Mouse (Mus musculus) ES-Bruce4 (cell line): ENCODE results near the gene Zbtb7a. TPM values are rescaled to one million over a fixed set of nuclear protein-coding genes. Genes with fewer than 3 reads are reported as not detected.

Source experiments
- H3K27ac ChIP-seq: 2 replicates; pipeline ENCODE4 v1.5.1; 2012; ENCODE audit warnings: low read length, inconsistent platforms; ENCODE audit not compliant: insufficient read depth
- H3K27me3 ChIP-seq: 2 replicates; pipeline ENCODE4 v1.6.1; 2012; ENCODE audit warnings: mild to moderate bottlenecking, low read length, inconsistent platforms; ENCODE audit not compliant: control insufficient read depth, poor library complexity, insufficient read depth, severe bottlenecking
- H3K36me3 ChIP-seq: 2 replicates; pipeline ENCODE4 v1.6.1; 2012; ENCODE audit warnings: inconsistent platforms, mild to moderate bottlenecking, low read length, moderate library complexity; ENCODE audit not compliant: control insufficient read depth, poor library complexity, insufficient read depth, severe bottlenecking
- H3K4me1 ChIP-seq: one replicate; pipeline ENCODE4 v1.8.1; 2011; ENCODE audit warnings: low read length; ENCODE audit not compliant: control insufficient read depth, insufficient read depth
- H3K4me3 ChIP-seq: 2 replicates; pipeline ENCODE4 v1.5.1; 2011; ENCODE audit warnings: low read depth, mild to moderate bottlenecking, low read length
- H3K9ac ChIP-seq: 2 replicates; pipeline ENCODE4 v1.6.1; 2012; ENCODE audit warnings: low read depth, mild to moderate bottlenecking, inconsistent platforms; ENCODE audit not compliant: poor library complexity, severe bottlenecking
- H3K9me3 ChIP-seq: replicated peaks from 2 replicates; pipeline ENCODE4 v1.6.1; 2012; ENCODE audit warnings: mild to moderate bottlenecking, low read length, inconsistent platforms; ENCODE audit not compliant: control insufficient read depth, poor library complexity, insufficient read depth, severe bottlenecking
- CTCF ChIP-seq: IDR thresholded peaks from one replicate; pipeline ENCODE4 v1.8.1; 2011; ENCODE audit warnings: low read depth, low read length
- EP300 ChIP-seq: IDR thresholded peaks from 2 replicates; pipeline ENCODE4 v1.6.1; 2011; ENCODE audit warnings: low read depth, low read length; ENCODE audit not compliant: insufficient read depth
- POLR2A ChIP-seq: IDR thresholded peaks from one replicate; pipeline ENCODE4 v1.8.1; 2011; ENCODE audit warnings: low read length; ENCODE audit not compliant: insufficient read depth
- polyA plus RNA-seq: library from polyadenylated mRNA; stranded (reverse); fragments of >200 nt; gene quantifications from 2 replicates; pipeline ENCODE4 v1.2.4, GENCODE M21; 2011; ENCODE audit warnings: low read depth; ENCODE audit not compliant: missing spikeins, insufficient read depth, insufficient read length

Gene Zbtb7a
- polyA plus RNA-seq, 1 experiment = 12.6 TPM

DNA sequence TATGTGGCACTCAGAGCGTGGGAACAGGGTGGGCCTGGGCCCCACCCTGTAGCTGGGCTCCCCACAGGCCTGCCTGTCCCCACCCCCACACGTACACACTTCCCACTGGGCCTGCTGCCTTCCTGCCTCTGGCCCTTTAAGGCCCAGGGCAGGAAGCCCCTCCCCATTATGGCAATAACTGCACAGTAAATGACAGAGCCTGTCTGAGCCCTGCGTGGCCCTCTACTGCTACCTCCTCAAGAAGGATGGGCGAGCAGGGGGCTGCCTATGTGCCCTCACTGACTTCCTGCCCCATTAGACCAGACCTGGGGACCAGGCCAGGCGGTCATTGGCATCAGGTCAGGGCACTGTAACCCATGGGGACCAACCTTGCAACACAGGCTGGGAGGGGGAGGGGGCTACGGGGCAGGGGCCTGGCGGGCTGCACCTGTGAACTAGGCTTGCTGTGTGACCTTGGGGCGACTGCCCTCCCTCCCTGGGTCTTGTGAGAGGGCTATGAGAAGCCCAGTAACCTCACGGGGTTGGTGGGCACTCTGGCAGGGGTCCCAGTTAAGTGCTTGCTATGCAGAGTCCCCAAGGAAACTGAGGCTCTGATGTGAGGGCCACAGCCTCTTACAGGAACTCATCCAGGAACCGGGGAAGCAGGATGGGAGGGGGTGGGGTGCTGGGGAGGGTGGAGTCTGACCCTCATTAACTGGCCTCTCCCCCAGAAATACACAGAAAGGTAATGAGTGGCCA lies 5.9 kb downstream of the Zbtb7a start:
- no peaks in the 10 kb centered on the region for H3K9me3 ChIP-seq
- H3K27ac ChIP-seq = peak overlapping the region; percentile 89
- peak overlapping the region; percentile 95 for H3K4me3 ChIP-seq
- no peaks in the 10 kb centered on the region for H3K27me3 ChIP-seq
- TF ChIP-seq EP300 (peak; percentile 50; the same call in 1 of the 2 replicates), POLR2A (no peak)
- peak overlapping the region; percentile 97 for H3K9ac ChIP-seq
- peaks cover 2% of the 10 kb centered on the region for H3K4me1 ChIP-seq
- H3K36me3 ChIP-seq = peaks cover 17% of the 10 kb centered on the region

DNA sequence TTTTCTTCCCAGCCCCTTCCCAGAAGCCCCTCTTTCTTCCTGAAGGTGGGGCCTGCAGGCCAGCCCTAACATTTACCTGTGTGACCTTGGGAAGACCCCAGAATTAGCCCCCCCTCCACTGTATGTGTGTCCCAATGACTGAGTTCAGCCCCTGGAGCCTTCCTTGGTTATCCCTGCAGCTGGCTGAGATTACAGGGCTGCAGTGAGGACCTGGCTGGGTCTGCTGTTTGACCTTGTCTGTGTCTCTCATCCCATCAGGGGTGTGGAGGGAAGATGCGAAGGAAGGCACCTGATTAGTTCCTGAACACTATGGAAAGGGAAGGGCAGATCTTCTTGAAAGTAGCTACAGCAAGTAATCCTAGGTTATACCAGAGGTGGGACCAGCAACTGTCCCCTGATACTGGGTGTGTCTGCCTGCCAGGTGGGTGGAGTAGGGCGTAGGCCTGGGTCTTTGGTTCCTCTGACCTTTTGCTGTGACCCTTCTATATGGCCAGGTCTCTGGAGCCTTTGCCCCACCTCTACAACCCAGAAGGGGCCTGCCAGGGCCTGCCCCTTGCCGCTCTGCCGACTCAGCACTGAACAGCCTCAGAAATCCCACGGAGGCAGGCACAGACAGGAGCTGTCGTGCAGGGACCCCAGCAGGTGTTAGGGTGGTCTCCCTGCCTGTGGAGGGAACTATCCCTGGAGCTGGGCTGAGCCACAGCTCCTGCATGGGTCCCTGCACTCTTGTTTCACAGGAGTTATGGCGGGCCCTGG lies 6.6 kb downstream of the Zbtb7a start:
- TF ChIP-seq POLR2A = no peak
- TF ChIP-seq EP300 = peak; percentile 93
- Histone ChIP-seq H3K9ac (peak overlapping the region; percentile 97), H3K36me3 (peaks cover 20% of the 10 kb centered on the region), H3K27ac (peak overlapping the region; percentile 89), H3K4me3 (peak overlapping the region; percentile 44), H3K9me3 (no peaks in the 10 kb centered on the region), H3K27me3 (no peaks in the 10 kb centered on the region), H3K4me1 (peaks cover 2% of the 10 kb centered on the region)

DNA sequence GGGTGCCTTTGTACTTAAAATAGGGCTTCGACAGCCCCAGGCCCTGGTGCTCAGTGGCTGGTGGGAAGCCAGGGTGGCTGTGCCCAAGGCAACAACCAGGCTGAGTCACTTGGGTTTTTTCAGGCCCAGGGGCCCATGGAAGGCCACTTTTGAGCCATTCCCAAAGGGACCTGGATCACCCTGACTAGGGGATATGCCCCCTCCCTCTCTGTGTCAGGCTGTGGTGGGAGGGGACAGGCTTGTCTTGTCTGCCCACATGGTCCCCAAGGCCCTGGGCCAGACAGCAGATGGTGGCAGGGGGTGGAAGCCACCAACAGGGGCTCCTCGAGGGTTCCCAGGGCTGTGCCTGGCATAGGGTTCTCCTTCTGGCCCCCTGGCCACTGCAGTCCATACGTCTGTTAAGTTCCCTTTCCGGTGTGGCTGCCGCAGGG lies 7.5 kb downstream of the Zbtb7a start:
- peaks cover 20% of the 10 kb centered on the region for H3K36me3 ChIP-seq
- peak overlapping the region; percentile 51 for H3K27ac ChIP-seq
- H3K4me1 ChIP-seq = peaks cover 2% of the 10 kb centered on the region
- H3K9ac ChIP-seq = peak overlapping the region; percentile 69
- no peaks in the 10 kb centered on the region for H3K9me3 ChIP-seq
- no peak for TF ChIP-seq EP300
- no peak for TF ChIP-seq CTCF
- TF ChIP-seq POLR2A = no peak
- H3K27me3 ChIP-seq = no peaks in the 10 kb centered on the region
- H3K4me3 ChIP-seq = peak overlapping the region; percentile 10; the same call in 1 of the 2 replicates

DNA sequence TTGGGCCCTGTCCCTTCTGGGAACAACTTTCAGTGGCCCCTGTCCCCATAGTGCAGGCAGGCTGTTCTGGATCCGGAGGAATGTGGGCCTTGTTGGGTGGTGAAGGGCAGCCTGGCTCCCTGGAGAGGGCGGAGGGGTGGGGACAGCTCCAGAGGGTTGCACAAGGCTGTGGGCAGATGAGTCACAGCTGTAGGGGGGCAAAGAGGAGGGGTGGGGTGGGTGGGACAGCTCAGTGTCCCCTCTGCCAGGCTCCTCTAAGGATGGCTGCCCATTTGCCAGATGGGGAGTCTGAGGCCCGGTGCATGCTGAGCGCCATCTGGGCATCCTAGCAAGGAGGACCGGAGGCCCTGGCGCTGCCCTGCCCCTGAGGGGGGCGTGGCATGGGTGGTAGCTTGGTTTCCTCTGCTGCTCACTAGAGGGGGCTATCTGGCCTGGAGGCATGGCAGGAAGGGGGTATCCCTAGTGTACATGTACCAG lies 8.2 kb downstream of the Zbtb7a start:
- peaks cover 24% of the 10 kb centered on the region for H3K36me3 ChIP-seq
- TF ChIP-seq EP300 (no peak), CTCF (peak; percentile 34), POLR2A (no peak)
- H3K27me3 ChIP-seq = no peaks in the 10 kb centered on the region
- peak overlapping the region; percentile 69 for H3K9ac ChIP-seq
- peak overlapping the region; percentile 8; the same call in 1 of the 2 replicates for H3K4me3 ChIP-seq
- H3K27ac ChIP-seq = 0 out of 2 replicates have a peak overlapping the region, but pooled peaks have one; percentile 51
- H3K9me3 ChIP-seq = no peaks in the 10 kb centered on the region
- peaks cover 2% of the 10 kb centered on the region for H3K4me1 ChIP-seq

DNA sequence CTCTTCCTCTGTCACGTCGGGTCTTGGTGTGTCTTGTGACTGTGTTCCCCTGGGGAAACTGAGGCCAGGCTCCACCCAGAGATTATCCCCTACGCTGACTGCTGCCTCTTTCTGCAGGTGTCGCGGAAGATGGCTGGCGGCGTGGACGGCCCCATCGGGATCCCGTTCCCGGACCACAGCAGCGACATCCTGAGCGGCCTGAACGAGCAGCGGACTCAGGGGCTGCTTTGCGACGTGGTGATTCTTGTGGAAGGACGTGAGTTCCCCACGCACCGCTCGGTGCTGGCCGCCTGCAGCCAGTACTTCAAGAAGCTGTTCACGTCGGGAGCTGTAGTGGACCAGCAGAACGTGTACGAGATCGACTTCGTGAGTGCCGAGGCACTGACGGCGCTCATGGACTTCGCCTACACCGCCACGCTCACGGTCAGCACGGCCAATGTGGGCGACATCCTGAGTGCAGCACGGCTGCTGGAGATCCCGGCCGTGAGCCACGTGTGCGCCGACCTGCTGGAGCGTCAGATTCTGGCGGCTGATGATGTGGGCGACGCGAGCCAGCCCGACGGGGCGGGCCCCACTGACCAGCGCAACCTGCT lies 8.9 kb downstream of the Zbtb7a start:
- H3K27ac ChIP-seq = no peak overlapping the region
- H3K36me3 ChIP-seq = peaks cover 31% of the 10 kb centered on the region
- H3K27me3 ChIP-seq = no peaks in the 10 kb centered on the region
- H3K4me1 ChIP-seq = peaks cover 2% of the 10 kb centered on the region
- TF ChIP-seq EP300 (no peak), CTCF (no peak), POLR2A (no peak)
- peak overlapping the region; percentile 69 for H3K9ac ChIP-seq
- H3K4me3 ChIP-seq = peak overlapping the region; percentile 32
- H3K9me3 ChIP-seq = no peaks in the 10 kb centered on the region

DNA sequence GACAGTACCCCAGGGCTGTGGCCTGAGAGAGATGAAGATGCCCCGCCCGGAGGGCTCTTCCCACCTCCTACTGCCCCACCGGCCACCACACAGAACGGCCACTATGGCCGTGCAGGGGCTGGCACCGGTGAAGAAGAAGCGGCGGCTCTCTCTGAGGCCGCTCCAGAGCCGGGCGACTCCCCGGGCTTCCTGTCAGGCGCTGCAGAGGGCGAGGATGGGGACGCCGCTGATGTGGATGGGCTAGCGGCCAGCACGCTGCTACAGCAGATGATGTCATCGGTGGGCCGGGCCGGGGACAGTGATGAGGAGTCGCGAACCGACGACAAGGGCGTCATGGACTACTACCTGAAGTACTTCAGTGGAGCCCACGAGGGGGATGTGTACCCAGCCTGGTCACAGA lies 9.6 kb downstream of the Zbtb7a start:
- TF ChIP-seq POLR2A = no peak
- TF ChIP-seq CTCF = no peak
- TF ChIP-seq EP300 = no peak
- peak overlapping the region; percentile 26 for H3K4me3 ChIP-seq
- no peaks in the 10 kb centered on the region for H3K4me1 ChIP-seq
- peaks cover 31% of the 10 kb centered on the region for H3K36me3 ChIP-seq
- no peaks in the 10 kb centered on the region for H3K9me3 ChIP-seq
- H3K27me3 ChIP-seq = no peaks in the 10 kb centered on the region
- H3K27ac ChIP-seq = peak overlapping the region; percentile 22
- H3K9ac ChIP-seq = peak overlapping the region; percentile 69
